Mouse (Mus musculus): ENCODE measurements around the gene Etv6.

The Etv6 gene

GRCm38 (mm10) chr6:134075031-134075430, 39.5 kb downstream of the Etv6 start:
- no peak for DNase-seq (ENCODE audit: low spot score in 2 of 2)

- no peak for DNase-seq (ENCODE audit: low spot score in 2 of 2)
Measured at GRCm38 (mm10) chr6:134078016-134078415, 42.5 kb downstream of the Etv6 start.

- DNase-seq (ENCODE audit: low spot score in 2 of 2): peak; percentile 14 to 80
Measured at GRCm38 (mm10) chr6:134079112-134079511, 43.6 kb downstream of the Etv6 start.

GRCm38 (mm10) chr6:134079563-134079962, 44.1 kb downstream of the Etv6 start:
- DNase-seq (ENCODE audit: low spot score in 2 of 2): no peak

GRCm38 (mm10) chr6:134080946-134081345, 45.4 kb downstream of the Etv6 start:
- no peak for DNase-seq (ENCODE audit: low spot score in 2 of 2)

- DNase-seq (ENCODE audit: low spot score in 2 of 2): no peak
Measured at GRCm38 (mm10) chr6:134082229-134082920, 46.9 kb downstream of the Etv6 start.

GRCm38 (mm10) chr6:134083428-134083827, 47.9 kb downstream of the Etv6 start:
- DNase-seq (ENCODE audit: low spot score in 2 of 2): no peak

GRCm38 (mm10) chr6:134086351-134086750, 50.9 kb downstream of the Etv6 start:
- DNase-seq (ENCODE audit: low spot score in 2 of 2): no peak

- no peak for DNase-seq (ENCODE audit: low spot score in 2 of 2)
Measured at GRCm38 (mm10) chr6:134087709-134088108, 52.2 kb downstream of the Etv6 start.

- no peak for DNase-seq (ENCODE audit: low spot score in 2 of 2)
Measured at GRCm38 (mm10) chr6:134089671-134090377, 54.3 kb downstream of the Etv6 start.

GRCm38 (mm10) chr6:134090378-134090692, 54.8 kb downstream of the Etv6 start:
- no peak for DNase-seq (ENCODE audit: low spot score in 2 of 2)

GRCm38 (mm10) chr6:134090875-134091274, 55.4 kb downstream of the Etv6 start:
- no peak for DNase-seq (ENCODE audit: low spot score in 2 of 2)

GRCm38 (mm10) chr6:134091398-134091801, 55.9 kb downstream of the Etv6 start:
- DNase-seq (ENCODE audit: low spot score in 2 of 2): no peak

- no peak for DNase-seq (ENCODE audit: low spot score in 2 of 2)
Measured at GRCm38 (mm10) chr6:134094066-134094465, 58.6 kb downstream of the Etv6 start.

GRCm38 (mm10) chr6:134094620-134095019, 59.1 kb downstream of the Etv6 start:
- DNase-seq (ENCODE audit: low spot score in 2 of 2): no peak

GRCm38 (mm10) chr6:134095582-134095981, 60.1 kb downstream of the Etv6 start:
- no peak for DNase-seq (ENCODE audit: low spot score in 2 of 2)

GRCm38 (mm10) chr6:134099976-134100743, 64.7 kb downstream of the Etv6 start:
- DNase-seq (ENCODE audit: low spot score in 2 of 2): no peak

- DNase-seq (ENCODE audit: low spot score in 2 of 2): no peak
Measured at GRCm38 (mm10) chr6:134102396-134102795, 66.9 kb downstream of the Etv6 start.

- no peak for DNase-seq (ENCODE audit: low spot score in 2 of 2)
Measured at GRCm38 (mm10) chr6:134103519-134103918, 68.0 kb downstream of the Etv6 start.

GRCm38 (mm10) chr6:134105514-134106201, 70.2 kb downstream of the Etv6 start:
- DNase-seq (ENCODE audit: low spot score in 2 of 2): no peak

- no peak for DNase-seq (ENCODE audit: low spot score in 2 of 2)
Measured at GRCm38 (mm10) chr6:134107696-134108095, 72.2 kb downstream of the Etv6 start.

- no peak for DNase-seq (ENCODE audit: low spot score in 2 of 2)
Measured at GRCm38 (mm10) chr6:134109675-134110074, 74.2 kb downstream of the Etv6 start.
